Mouse (Mus musculus): ENCODE measurements around the gene Golga4.

- TF ChIP-seq CTCF (IDR thresholded peaks at IDR 0.05; ENCODE audit: control insufficient read depth, insufficient read depth, low read length) (no peak), POLR2A (IDR thresholded peaks at IDR 0.05; ENCODE audit: borderline replicate concordance, control insufficient read depth, low read depth, low read length) (no peak)
Measured at GRCm38 (mm10) chr9:118537463-118538339, 31.6 kb downstream of the Golga4 start.
